Mouse (Mus musculus) ES-Bruce4 (cell line): ENCODE measurements around the gene Egln2. TPM values are rescaled to one million over a fixed set of nuclear protein-coding genes. Genes with fewer than 3 reads are reported as not detected.

Source experiments
- H3K27ac ChIP-seq: 2 replicates; pipeline ENCODE4 v1.5.1; 2012; ENCODE audit warnings: low read length, inconsistent platforms; ENCODE audit not compliant: insufficient read depth
- H3K27me3 ChIP-seq: 2 replicates; pipeline ENCODE4 v1.6.1; 2012; ENCODE audit warnings: mild to moderate bottlenecking, low read length, inconsistent platforms; ENCODE audit not compliant: control insufficient read depth, poor library complexity, insufficient read depth, severe bottlenecking
- H3K36me3 ChIP-seq: 2 replicates; pipeline ENCODE4 v1.6.1; 2012; ENCODE audit warnings: inconsistent platforms, mild to moderate bottlenecking, low read length, moderate library complexity; ENCODE audit not compliant: control insufficient read depth, poor library complexity, insufficient read depth, severe bottlenecking
- H3K4me1 ChIP-seq: one replicate; pipeline ENCODE4 v1.8.1; 2011; ENCODE audit warnings: low read length; ENCODE audit not compliant: control insufficient read depth, insufficient read depth
- H3K4me3 ChIP-seq: 2 replicates; pipeline ENCODE4 v1.5.1; 2011; ENCODE audit warnings: low read depth, mild to moderate bottlenecking, low read length
- H3K9ac ChIP-seq: 2 replicates; pipeline ENCODE4 v1.6.1; 2012; ENCODE audit warnings: low read depth, mild to moderate bottlenecking, inconsistent platforms; ENCODE audit not compliant: poor library complexity, severe bottlenecking
- H3K9me3 ChIP-seq: replicated peaks from 2 replicates; pipeline ENCODE4 v1.6.1; 2012; ENCODE audit warnings: mild to moderate bottlenecking, low read length, inconsistent platforms; ENCODE audit not compliant: control insufficient read depth, poor library complexity, insufficient read depth, severe bottlenecking
- CTCF ChIP-seq: IDR thresholded peaks from one replicate; pipeline ENCODE4 v1.8.1; 2011; ENCODE audit warnings: low read depth, low read length
- EP300 ChIP-seq: IDR thresholded peaks from 2 replicates; pipeline ENCODE4 v1.6.1; 2011; ENCODE audit warnings: low read depth, low read length; ENCODE audit not compliant: insufficient read depth
- POLR2A ChIP-seq: IDR thresholded peaks from one replicate; pipeline ENCODE4 v1.8.1; 2011; ENCODE audit warnings: low read length; ENCODE audit not compliant: insufficient read depth
- polyA plus RNA-seq: library from polyadenylated mRNA; stranded (reverse); fragments of >200 nt; gene quantifications from 2 replicates; pipeline ENCODE4 v1.2.4, GENCODE M21; 2011; ENCODE audit warnings: low read depth; ENCODE audit not compliant: missing spikeins, insufficient read depth, insufficient read length

The Egln2 gene
- 22.2 and 22.3 TPM in 2 replicates for polyA plus RNA-seq

DNA sequence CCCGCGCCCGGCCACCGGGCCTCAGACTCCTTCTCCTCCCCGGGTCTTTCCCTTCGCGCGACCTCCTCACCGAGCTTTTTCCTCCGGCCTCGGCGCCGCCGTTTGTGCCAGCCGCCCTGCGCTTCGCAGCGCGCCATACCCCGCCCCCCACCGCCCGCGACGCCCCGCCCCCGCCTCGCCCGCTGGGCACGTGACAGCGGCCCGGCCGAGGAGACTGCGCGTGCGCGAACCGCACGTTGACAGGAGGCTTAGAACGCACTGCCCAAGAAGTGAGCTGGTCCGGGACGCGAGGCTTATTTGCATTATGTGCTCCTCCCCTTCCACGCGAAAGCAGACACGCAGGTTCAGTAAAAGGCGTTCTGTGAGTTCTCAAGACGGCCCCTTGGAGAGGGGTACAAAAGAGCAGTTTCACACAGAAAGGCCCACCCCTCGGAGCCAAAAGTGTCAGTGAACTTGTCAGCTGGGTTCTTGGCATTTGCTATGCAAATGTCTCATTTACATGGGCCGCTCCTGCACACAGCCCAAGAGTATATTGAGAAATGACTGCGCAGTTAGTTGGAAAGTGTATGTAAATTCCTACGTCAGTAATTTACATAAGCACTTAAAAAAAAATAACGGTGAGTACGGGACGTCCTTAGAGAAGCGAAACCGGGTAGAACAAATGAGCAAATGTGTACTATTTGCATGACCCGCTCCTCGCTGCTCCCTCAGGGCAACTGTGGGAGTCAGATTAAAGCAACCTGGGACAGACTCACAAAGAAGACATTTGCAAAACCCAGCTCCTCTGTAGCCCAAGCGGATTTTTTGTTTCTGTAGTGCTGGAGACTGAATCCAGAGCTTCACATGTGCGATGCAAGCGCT lies at the start of gene Egln2:
Gene Egln2 (minus strand): TSS at position 189 of the 861 bp plus-strand sequence.
- H3K4me3 ChIP-seq: peak within 1 kb of the TSS; percentile 97
- no peaks in the 10 kb centered on the region for H3K4me1 ChIP-seq
- no peaks in the 10 kb centered on the region for H3K9me3 ChIP-seq
- H3K27me3 ChIP-seq: no peaks in the 10 kb centered on the region
- H3K9ac ChIP-seq: peak within 1 kb of the TSS; percentile 82
- H3K27ac ChIP-seq: peak within 1 kb of the TSS; percentile 42; the same call in 1 of the 2 replicates
- TF ChIP-seq POLR2A: no peak
- no peak for TF ChIP-seq EP300
- TF ChIP-seq CTCF: no peak
- no peaks in the 10 kb centered on the region for H3K36me3 ChIP-seq

DNA sequence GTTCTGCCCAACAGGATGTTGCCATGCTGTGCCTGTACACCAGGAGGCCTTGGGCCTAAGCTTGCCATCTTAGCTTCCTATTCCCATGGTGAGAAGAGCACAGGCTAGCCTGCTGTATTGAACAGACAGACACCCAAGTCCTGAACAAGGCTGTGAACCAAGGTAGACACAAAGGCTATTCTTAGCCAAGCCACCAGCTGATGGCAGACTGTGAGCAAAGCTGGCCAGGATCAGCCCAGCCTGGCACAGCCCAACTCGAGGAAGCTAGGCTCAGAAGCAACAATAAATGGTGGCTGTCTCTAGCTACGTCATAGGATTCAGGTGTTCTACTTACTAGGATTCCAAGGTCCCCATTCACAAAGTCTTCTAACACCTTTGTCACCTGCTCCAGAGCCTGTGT lies 46.0 kb upstream of the Egln2 start:
- no peak overlapping the region for H3K4me3 ChIP-seq
- no peak overlapping the region for H3K27ac ChIP-seq
- H3K9ac ChIP-seq: no peak overlapping the region
- H3K4me1 ChIP-seq: no peaks in the 10 kb centered on the region
- TF ChIP-seq CTCF: no peak
- TF ChIP-seq EP300: no peak
- no peak for TF ChIP-seq POLR2A
- no peaks in the 10 kb centered on the region for H3K27me3 ChIP-seq
- no peaks in the 10 kb centered on the region for H3K9me3 ChIP-seq
- peaks cover 6% of the 10 kb centered on the region; the same call in 1 of the 2 replicates for H3K36me3 ChIP-seq

DNA sequence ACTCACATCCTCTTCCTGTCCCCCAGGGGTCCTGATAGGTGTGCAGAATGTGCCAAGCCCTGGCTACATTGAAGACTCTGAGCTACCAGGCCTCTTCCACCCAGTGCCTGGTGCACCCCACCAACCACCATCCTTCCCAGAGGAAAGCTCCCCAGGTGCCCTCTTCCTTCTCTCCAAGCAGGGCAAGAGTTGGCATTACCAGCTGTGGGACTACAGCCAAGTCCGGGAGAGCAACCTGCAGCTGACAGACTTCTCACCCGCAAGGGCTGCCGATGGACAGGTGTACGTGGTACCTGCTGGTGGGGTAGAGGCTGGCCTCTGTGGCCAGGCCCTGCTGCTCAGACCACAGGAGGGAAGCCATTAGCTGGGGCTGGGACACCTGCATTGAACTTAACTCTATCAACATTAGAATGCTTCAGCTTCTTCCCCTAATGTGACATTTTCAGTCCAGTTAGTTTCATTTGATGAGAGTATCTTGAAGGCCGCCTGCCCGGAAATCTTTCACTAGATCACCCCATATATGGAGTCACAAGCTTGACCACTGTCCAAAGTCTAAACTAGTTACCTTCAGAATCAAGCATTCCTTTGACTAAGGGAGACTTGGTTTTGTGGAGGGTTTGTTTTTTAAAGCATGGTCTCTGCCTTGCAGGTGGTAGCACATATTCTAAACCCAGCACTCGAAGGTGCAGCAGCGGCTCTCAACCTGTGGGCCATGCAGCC lies 37.3 kb upstream of the Egln2 start:
- H3K27ac ChIP-seq: no peak overlapping the region
- no peak overlapping the region for H3K9ac ChIP-seq
- no peaks in the 10 kb centered on the region for H3K9me3 ChIP-seq
- H3K4me1 ChIP-seq: no peaks in the 10 kb centered on the region
- no peak for TF ChIP-seq EP300
- no peak for TF ChIP-seq POLR2A
- TF ChIP-seq CTCF: no peak
- no peak overlapping the region for H3K4me3 ChIP-seq
- no peaks in the 10 kb centered on the region for H3K27me3 ChIP-seq
- H3K36me3 ChIP-seq: no peaks in the 10 kb centered on the region

DNA sequence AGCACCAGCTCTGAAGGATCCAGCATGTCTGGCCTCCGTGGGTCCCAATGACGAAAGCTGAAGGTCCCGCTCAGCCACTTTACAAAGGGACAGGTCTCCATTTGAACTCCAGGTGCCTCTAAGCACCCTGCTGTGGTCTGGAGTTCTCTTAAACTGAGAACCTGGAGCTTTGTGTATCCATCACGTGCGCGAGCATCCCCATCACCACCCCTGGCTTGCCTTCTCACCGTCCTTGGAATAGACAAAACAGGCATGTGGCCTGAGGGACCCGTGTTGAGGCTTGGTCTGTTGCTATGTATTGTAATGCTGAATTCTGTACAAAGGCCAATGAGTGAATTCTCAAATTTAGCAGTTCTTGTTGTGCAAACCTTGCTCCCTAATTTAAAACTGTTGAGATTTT lies 32.2 kb upstream of the Egln2 start:
- Histone ChIP-seq H3K27ac (0 out of 2 replicates have a peak overlapping the region, but pooled peaks have one; percentile 15), H3K36me3 (peaks cover 9% of the 10 kb centered on the region), H3K4me3 (no peak overlapping the region), H3K4me1 (peaks cover under 1% of the 10 kb centered on the region), H3K27me3 (no peaks in the 10 kb centered on the region), H3K9me3 (no peaks in the 10 kb centered on the region), H3K9ac (no peak overlapping the region)
- TF ChIP-seq CTCF (no peak), EP300 (peak; percentile 88), POLR2A (no peak)

DNA sequence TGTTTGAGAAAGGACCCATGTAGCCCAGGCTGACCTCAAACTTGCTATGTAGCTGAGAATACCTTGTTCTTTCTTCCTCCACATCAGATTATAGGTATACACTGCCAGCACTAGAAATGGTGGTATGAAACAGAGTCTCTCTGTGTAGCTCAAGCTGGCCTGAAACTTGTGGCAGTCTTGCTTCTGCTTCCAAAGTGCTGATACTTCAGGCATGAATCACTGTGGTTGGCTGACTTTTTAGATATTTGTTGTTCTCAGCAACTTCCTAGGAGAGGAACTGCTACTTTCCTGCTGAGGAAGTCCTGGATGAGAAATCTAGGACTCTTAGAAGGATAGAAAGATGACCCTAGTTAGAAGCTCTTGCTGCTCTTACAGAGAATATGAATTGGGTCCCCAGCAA lies 31.8 kb upstream of the Egln2 start:
- Histone ChIP-seq H3K27ac (0 out of 2 replicates have a peak overlapping the region, but pooled peaks have one; percentile 15), H3K9me3 (no peaks in the 10 kb centered on the region), H3K4me3 (no peak overlapping the region), H3K36me3 (peaks cover 13% of the 10 kb centered on the region), H3K4me1 (peaks cover 4% of the 10 kb centered on the region), H3K9ac (no peak overlapping the region), H3K27me3 (no peaks in the 10 kb centered on the region)
- TF ChIP-seq POLR2A (no peak), CTCF (no peak), EP300 (no peak)

DNA sequence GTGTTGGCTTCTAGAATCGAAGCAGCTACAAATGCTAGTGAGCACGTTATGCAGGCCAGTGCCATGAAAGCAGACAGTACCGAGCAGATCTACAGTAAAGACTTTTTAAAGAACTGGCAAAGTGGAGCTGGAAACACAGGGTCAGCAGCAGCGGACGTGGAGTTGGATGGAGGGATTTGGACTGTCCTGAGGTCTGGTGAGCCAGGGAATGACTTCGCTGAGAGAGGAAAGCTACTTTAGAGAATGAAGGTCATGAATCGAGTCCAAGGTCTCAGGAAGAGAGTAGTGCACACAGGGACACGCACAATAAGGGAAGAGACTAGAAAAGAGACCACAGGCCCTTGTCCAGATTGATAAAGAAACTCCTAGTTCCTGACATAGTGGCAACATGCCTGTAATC lies 31.0 kb upstream of the Egln2 start:
- H3K27ac ChIP-seq: peak overlapping the region; percentile 48
- TF ChIP-seq EP300 (no peak), POLR2A (no peak), CTCF (no peak)
- no peaks in the 10 kb centered on the region for H3K9me3 ChIP-seq
- peak overlapping the region; percentile 66 for H3K9ac ChIP-seq
- H3K27me3 ChIP-seq: no peaks in the 10 kb centered on the region
- peaks cover 4% of the 10 kb centered on the region for H3K4me1 ChIP-seq
- peak overlapping the region; percentile 53 for H3K4me3 ChIP-seq
- H3K36me3 ChIP-seq: peaks cover 20% of the 10 kb centered on the region
